Mouse (Mus musculus): ENCODE results near the gene Sugt1.
A peak's percentile ranks its signal among the peaks of the same experiment; 100 is the strongest.

Sugt1 gene

GRCm38 (mm10) chr14:79680652-79681051 lies 93.2 kb downstream of the Sugt1 start:
- peak; percentile 41 for DNase-seq

Data from kidney, postnatal 10 days (tissue).